In genomic region chr15:95209186-95209585, GRCm38 (mm10) we compare ENCODE assay signal across 21 mouse cellular contexts.
DNase-seq lines count a peak whose midpoint lies in the region; ATAC-seq lines count a peak whose summit lies in the region.
"Had no signal": no experiment of that assay in that cellular context is flagged by ENCODE, and none has a peak within 500 bp of the region (broad histone marks: within the 10 kb centered on the region; RNA-seq: fewer than 3 reads in every experiment).

No protein-coding gene starts in this region.

- no peaks in the 10 kb centered on the region for H3K4me1 ChIP-seq in kidney, embryonic 16.5 days (ENCODE audit: insufficient read depth, low read length)
- H3K4me1 ChIP-seq: embryonic facial prominence, embryonic 15.5 days; forebrain, embryonic 10.5 days; heart, embryonic 15.5 days; hindbrain, embryonic 10.5 days; intestine, embryonic 15.5 days had no signal

- peak; percentile 3 for DNase-seq in gastrocnemius, adult 18-20 months (ENCODE audit: low spot score)
- no peak for DNase-seq in gastrocnemius, postnatal 10 days
- DNase-seq in heart, adult 9 months (ENCODE audit: low spot score in 2 of 2), result peak; percentile 5 to 57
- no peak for DNase-seq in heart, postnatal 4 days
- DNase-seq in kidney, adult 9 months, result peak; percentile 0
- DNase-seq in skeletal muscle tissue, adult 2 months (ENCODE audit: low read depth, low spot score), result peak; percentile 11
- DNase-seq: adrenal gland, postnatal 10 days; cerebellum, adult 11 months; cerebellum, adult 8-10 months; cerebellum, postnatal 14 days; embryo, embryonic 11 days had no signal

- H3K4me3 ChIP-seq in kidney, embryonic 16.5 days (ENCODE audit: low read length), result no peak overlapping the region
- H3K4me3 ChIP-seq: embryonic facial prominence, embryonic 15.5 days; erythroblast, embryonic 14.5 days; forebrain, embryonic 10.5 days; heart, adult 2 months; heart, embryonic 15.5 days; hindbrain, embryonic 10.5 days; intestine, embryonic 15.5 days had no signal

- no peaks in the 10 kb centered on the region for H3K27me3 ChIP-seq in kidney, embryonic 16.5 days (ENCODE audit: insufficient read depth, low read length)
- H3K27me3 ChIP-seq: embryonic facial prominence, embryonic 15.5 days; heart, embryonic 15.5 days; intestine, embryonic 15.5 days had no signal

- no peak overlapping the region for H3K9ac ChIP-seq in kidney, embryonic 16.5 days (replicated peaks; ENCODE audit: low read length)
- H3K9ac ChIP-seq: embryonic facial prominence, embryonic 15.5 days; heart, embryonic 15.5 days; hindbrain, embryonic 14.5 days; intestine, embryonic 15.5 days had no signal

- 64% methylated on average over 4 of the region's 4 CpGs for WGBS in kidney, embryonic 16.5 days

- H3K27ac ChIP-seq in kidney, embryonic 16.5 days (ENCODE audit: low read length), result no peak overlapping the region
- H3K27ac ChIP-seq: embryonic facial prominence, embryonic 15.5 days; forebrain, embryonic 10.5 days; heart, adult 2 months; heart, embryonic 15.5 days; hindbrain, embryonic 10.5 days; hindbrain, embryonic 14.5 days; intestine, embryonic 15.5 days had no signal

- H3K4me2 ChIP-seq in kidney, embryonic 16.5 days (replicated peaks; ENCODE audit: low read depth, low read length), result no peak overlapping the region
- H3K4me2 ChIP-seq: embryonic facial prominence, embryonic 15.5 days; heart, embryonic 15.5 days; hindbrain, embryonic 14.5 days; intestine, embryonic 15.5 days had no signal

- no peaks in the 10 kb centered on the region for H3K36me3 ChIP-seq in kidney, embryonic 16.5 days (ENCODE audit: insufficient read depth, low read length)
- H3K36me3 ChIP-seq: embryonic facial prominence, embryonic 15.5 days; forebrain, embryonic 10.5 days; heart, embryonic 15.5 days; hindbrain, embryonic 10.5 days; intestine, embryonic 15.5 days had no signal

- no peak for ATAC-seq in kidney, embryonic 16.5 days (ENCODE audit: low FRiP score, low TSS enrichment)
- ATAC-seq: forebrain, embryonic 14.5 days; intestine, embryonic 15.5 days had no signal

- no peaks in the 10 kb centered on the region for H3K9me3 ChIP-seq in kidney, embryonic 16.5 days (ENCODE audit: low read length)
- H3K9me3 ChIP-seq: embryonic facial prominence, embryonic 15.5 days; forebrain, embryonic 10.5 days; heart, embryonic 15.5 days; hindbrain, embryonic 10.5 days; intestine, embryonic 15.5 days had no signal

Comparison
In these comparisons a context has a peak if more than half of its experiments do, and no peak if none do; other contexts are left out.
1. DNase-seq: peak in gastrocnemius, adult 18-20 months (single experiment), heart, adult 9 months (2 of 2), kidney, adult 9 months (single experiment) and skeletal muscle tissue, adult 2 months (single experiment); none in gastrocnemius, postnatal 10 days (single experiment) and heart, postnatal 4 days (single experiment).